Mouse (Mus musculus) embryonic fibroblast, embryonic 13.5 days (primary cell): ENCODE measurements around the gene Hspb6. TPM values are rescaled to one million over a fixed set of nuclear protein-coding genes. Genes with fewer than 3 reads are reported as not detected.

Experiments
- H3K27ac ChIP-seq: 2 replicates; pipeline ENCODE4 v1.5.1; 2012; ENCODE audit warnings: low read length, control low read depth, inconsistent platforms; ENCODE audit not compliant: insufficient read depth
- H3K4me1 ChIP-seq: 2 replicates; pipeline ENCODE4 v1.6.1; 2011; ENCODE audit warnings: low read length; ENCODE audit not compliant: control insufficient read depth, insufficient read depth
- H3K4me3 ChIP-seq: 2 replicates; pipeline ENCODE4 v1.5.1; 2011; ENCODE audit warnings: mild to moderate bottlenecking, control low read depth, low read length; ENCODE audit not compliant: insufficient read depth
- CTCF ChIP-seq: IDR thresholded peaks from 2 replicates; pipeline ENCODE4 v1.5.1; 2011; ENCODE audit warnings: mild to moderate bottlenecking, control low read depth, low read length, moderate library complexity, borderline replicate concordance; ENCODE audit not compliant: insufficient read depth
- POLR2A ChIP-seq: IDR thresholded peaks from 2 replicates; pipeline ENCODE4 v1.6.1; 2011; ENCODE audit warnings: low read depth, mild to moderate bottlenecking, control low read depth, low read length, moderate library complexity
- polyA plus RNA-seq: library from polyadenylated mRNA; stranded (reverse); fragments of >200 nt; gene quantifications from 2 replicates; pipeline ENCODE4 v1.2.4, GENCODE M21; 2011; ENCODE audit warnings: low read depth; ENCODE audit not compliant: missing spikeins, insufficient read length

The Hspb6 gene
- polyA plus RNA-seq, 1 experiment = 55.6 TPM

DNA sequence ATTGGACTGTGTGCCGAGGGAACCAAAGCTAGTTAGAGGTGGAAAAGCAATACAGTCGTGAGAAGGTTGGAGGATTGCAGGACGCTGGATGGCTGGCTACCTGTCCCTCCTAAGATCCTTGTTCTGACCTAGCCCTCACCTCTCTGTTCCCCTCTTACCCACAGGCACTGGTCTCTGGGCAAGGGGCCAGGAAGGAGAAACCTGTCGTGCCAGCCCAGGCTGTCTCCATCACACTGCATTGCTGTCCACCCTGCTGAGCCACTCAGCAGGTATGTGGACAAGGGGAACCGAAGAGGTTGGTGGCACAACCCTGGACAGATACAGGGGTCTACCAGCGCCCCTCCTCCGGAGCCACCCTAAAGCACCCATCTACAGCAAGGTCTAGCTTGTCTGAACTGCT lies 48.7 kb downstream of the Hspb6 start:
- Histone ChIP-seq H3K27ac (no peak overlapping the region), H3K4me1 (no peaks in the 10 kb centered on the region), H3K4me3 (no peak overlapping the region)
- no peak for TF ChIP-seq CTCF
- TF ChIP-seq POLR2A = no peak

DNA sequence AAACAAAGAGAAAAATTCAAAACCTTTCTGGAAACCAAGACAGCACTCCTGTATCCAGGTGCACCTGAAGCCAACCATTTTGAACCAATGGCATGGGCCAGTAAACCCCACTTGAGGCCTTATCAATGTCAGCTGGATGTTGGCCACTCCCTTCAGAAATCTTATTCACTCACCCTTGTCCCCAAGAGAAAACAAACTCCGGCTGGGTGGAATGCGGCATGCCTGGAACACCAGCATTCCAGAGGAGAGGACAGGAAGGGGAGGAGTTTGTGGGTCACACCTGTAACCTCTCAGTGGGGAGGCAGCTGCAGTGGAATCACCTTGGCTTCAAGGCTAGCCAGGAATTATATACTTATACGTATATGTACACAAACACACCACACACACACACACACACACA lies 50.6 kb downstream of the Hspb6 start:
- H3K4me3 ChIP-seq = no peak overlapping the region
- TF ChIP-seq CTCF = no peak
- TF ChIP-seq POLR2A = no peak
- H3K27ac ChIP-seq = no peak overlapping the region
- H3K4me1 ChIP-seq = no peaks in the 10 kb centered on the region

DNA sequence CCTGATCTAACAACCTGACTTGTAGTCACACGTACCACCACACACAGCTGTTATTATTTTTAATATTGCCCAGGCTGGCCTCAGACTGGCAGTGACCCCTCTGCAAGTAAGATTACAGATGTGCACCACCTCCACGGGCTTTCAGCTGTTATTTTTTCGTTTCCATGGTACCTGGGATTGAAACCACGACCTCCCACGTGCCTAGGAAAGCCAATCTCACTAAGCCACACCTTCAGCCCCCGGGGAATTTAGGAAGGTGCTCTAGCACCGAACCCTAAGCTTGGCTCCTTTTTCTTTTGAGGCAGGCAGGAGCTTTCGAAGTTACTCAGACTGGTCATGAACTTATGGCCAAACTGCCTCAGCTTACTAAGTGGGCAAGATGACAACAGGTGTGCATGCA lies 52.4 kb downstream of the Hspb6 start:
- Histone ChIP-seq H3K4me3 (no peak overlapping the region), H3K27ac (no peak overlapping the region), H3K4me1 (no peaks in the 10 kb centered on the region)
- TF ChIP-seq POLR2A = no peak
- TF ChIP-seq CTCF = no peak

DNA sequence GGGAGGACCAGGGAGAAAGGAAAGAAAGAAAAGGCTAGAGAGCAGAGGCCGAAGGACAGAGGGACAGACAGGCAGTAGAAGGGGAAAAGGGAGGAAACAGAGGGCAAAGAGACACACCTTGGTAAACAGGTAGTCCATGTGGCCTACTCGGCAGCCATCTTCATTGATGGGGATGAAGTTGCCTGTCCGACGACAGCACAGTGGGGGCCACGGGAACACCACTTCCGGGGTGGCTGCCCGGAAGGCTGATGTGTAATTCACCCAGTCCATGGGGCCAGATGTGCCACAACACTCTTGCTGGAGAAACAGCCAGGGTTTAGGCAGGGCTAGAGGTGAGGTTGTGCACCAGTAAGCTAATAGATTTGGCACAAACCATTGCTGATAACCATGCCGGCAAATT lies 53.0 kb downstream of the Hspb6 start:
- TF ChIP-seq CTCF (no peak), POLR2A (no peak)
- no peak overlapping the region for H3K27ac ChIP-seq
- H3K4me3 ChIP-seq = no peak overlapping the region
- no peaks in the 10 kb centered on the region for H3K4me1 ChIP-seq

Other genes with a start within 250 kb of the Hspb6 start
- 20.7 and 21.3 TPM in 2 replicates for gene Alkbh6, start 243.5 kb upstream of the Hspb6 start, polyA plus RNA-seq
- 1.5 and 2.6 TPM in 2 replicates for gene Syne4, start 237.4 kb upstream of the Hspb6 start, polyA plus RNA-seq
- gene E130208F15Rik, start 230.4 kb upstream of the Hspb6 start, polyA plus RNA-seq = 0.67 and 0.90 TPM in 2 replicates
- 6.1 and 6.8 TPM in 2 replicates for gene Sdhaf1, start 228.3 kb upstream of the Hspb6 start, polyA plus RNA-seq
- 7.5 and 7.6 TPM in 2 replicates for gene Lrfn3, start 189.4 kb upstream of the Hspb6 start, polyA plus RNA-seq
- gene Tyrobp, start 138.4 kb upstream of the Hspb6 start, polyA plus RNA-seq = 7.6 TPM in 1 of 2 replicates, not detected in the other
- gene Hcst, start 132.3 kb upstream of the Hspb6 start, polyA plus RNA-seq = not detected in 2 replicates
- 0.42 and 1.1 TPM in 2 replicates for gene Nfkbid, start 130.4 kb upstream of the Hspb6 start, polyA plus RNA-seq
- 30.8 and 34.2 TPM in 2 replicates for gene Aplp1, start 106.6 kb upstream of the Hspb6 start, polyA plus RNA-seq
- gene Kirrel2, start 94.5 kb upstream of the Hspb6 start, polyA plus RNA-seq = not detected in 2 replicates
- not detected in 2 replicates for gene Nphs1, start 93.9 kb upstream of the Hspb6 start, polyA plus RNA-seq
- gene Prodh2, start 58.6 kb upstream of the Hspb6 start, polyA plus RNA-seq = not detected in 2 replicates
- gene Arhgap33, start 17.1 kb upstream of the Hspb6 start, polyA plus RNA-seq = 4.3 and 7.1 TPM in 2 replicates
- 7.7 and 8.0 TPM in 2 replicates for gene Proser3, start 121 bp downstream of the Hspb6 start, polyA plus RNA-seq
- gene Lin37, start 7.7 kb downstream of the Hspb6 start, polyA plus RNA-seq = 30.6 and 38.5 TPM in 2 replicates
- 49.1 and 79.1 TPM in 2 replicates for gene U2af1l4, start 11.1 kb downstream of the Hspb6 start, polyA plus RNA-seq
- 1.4 and 3.1 TPM in 2 replicates for gene Gm49396, start 11.2 kb downstream of the Hspb6 start, polyA plus RNA-seq
- 130 and 134 TPM in 2 replicates for gene Psenen, start 11.4 kb downstream of the Hspb6 start, polyA plus RNA-seq
- gene Igflr1, start 13.2 kb downstream of the Hspb6 start, polyA plus RNA-seq = not detected in 2 replicates
- gene Kmt2b, start 36.5 kb downstream of the Hspb6 start, polyA plus RNA-seq = 31.9 and 40.1 TPM in 2 replicates
- not detected in 2 replicates for gene Zbtb32, start 46.7 kb downstream of the Hspb6 start, polyA plus RNA-seq
- gene Upk1a, start 60.7 kb downstream of the Hspb6 start, polyA plus RNA-seq = 0.47 and 0.49 TPM in 2 replicates
- gene Cox6b1, start 74.0 kb downstream of the Hspb6 start, polyA plus RNA-seq = 550 and 557 TPM in 2 replicates
- gene Etv2, start 83.7 kb downstream of the Hspb6 start, polyA plus RNA-seq = not detected in 2 replicates
- gene Rbm42, start 98.1 kb downstream of the Hspb6 start, polyA plus RNA-seq = 32.9 and 33.9 TPM in 2 replicates
- gene Haus5, start 112.8 kb downstream of the Hspb6 start, polyA plus RNA-seq = 8.1 and 10.5 TPM in 2 replicates
- gene Pmis2, start 119.4 kb downstream of the Hspb6 start, polyA plus RNA-seq = not detected in 2 replicates
- not detected in 2 replicates for gene 2200002J24Rik, start 146.7 kb downstream of the Hspb6 start, polyA plus RNA-seq
- not detected in 2 replicates for gene Atp4a, start 160.0 kb downstream of the Hspb6 start, polyA plus RNA-seq
- 136 and 144 TPM in 2 replicates for gene Tmem147, start 177.4 kb downstream of the Hspb6 start, polyA plus RNA-seq
- gene Gapdhs, start 191.5 kb downstream of the Hspb6 start, polyA plus RNA-seq = not detected in 2 replicates
- 4.4 and 5.1 TPM in 2 replicates for gene Sbsn, start 199.3 kb downstream of the Hspb6 start, polyA plus RNA-seq
- not detected in 2 replicates for gene Dmkn, start 211.6 kb downstream of the Hspb6 start, polyA plus RNA-seq
- gene Krtdap, start 235.7 kb downstream of the Hspb6 start, polyA plus RNA-seq = not detected in 2 replicates